Mouse (Mus musculus) forebrain, postnatal 0 days (tissue): ENCODE measurements around the gene Naaladl2. TPM values are rescaled to one million over a fixed set of nuclear protein-coding genes. Genes with fewer than 3 reads are reported as not detected.
"Not testable (repeated sequence)": the region's sequence is repeated elsewhere in the genome, so short reads cannot be mapped to it uniquely, and the experiment has no call there.

Experiments
- ATAC-seq: fragments of 200-750 bp; cut with Nextera tagmentation; 2 replicates; pipeline ENCODE4 v1.8.0; 2017; ENCODE audit warnings: mild to moderate bottlenecking, moderate library complexity
- DNase-seq: peaks from one replicate; pipeline ENCODE4 v3.0.0-alpha.2; 2015
- H3K27ac ChIP-seq: fragments of 300-500 bp; sonication (generic); 2 replicates; pipeline ENCODE4 v1.5.1; 2014; ENCODE audit warnings: low read depth, mild to moderate bottlenecking, antibody characterized with exemption, low read length, moderate library complexity, mixed read lengths
- H3K27me3 ChIP-seq: fragments of 300-500 bp; sonication (generic); 2 replicates; pipeline ENCODE4 v1.6.1; 2014; ENCODE audit warnings: mild to moderate bottlenecking, low read length, mixed read lengths; ENCODE audit not compliant: insufficient read depth
- H3K36me3 ChIP-seq: fragments of 300-500 bp; sonication (generic); 2 replicates; pipeline ENCODE4 v1.6.1; 2014; ENCODE audit warnings: mild to moderate bottlenecking, moderate library complexity; ENCODE audit not compliant: insufficient read depth
- H3K4me1 ChIP-seq: fragments of 300-500 bp; sonication (generic); 2 replicates; pipeline ENCODE4 v1.6.1; 2014; ENCODE audit warnings: antibody characterized with exemption; ENCODE audit not compliant: insufficient read depth
- H3K4me2 ChIP-seq: fragments of 300-500 bp; sonication (generic); 2 replicates; pipeline ENCODE4 v1.6.1; 2014; ENCODE audit warnings: low read depth, mild to moderate bottlenecking, moderate library complexity
- H3K4me3 ChIP-seq: fragments of 300-500 bp; sonication (generic); 2 replicates; pipeline ENCODE4 v1.5.1; 2014; ENCODE audit warnings: low read depth, low read length, mixed read lengths
- H3K9ac ChIP-seq: fragments of 300-500 bp; sonication (generic); 2 replicates; pipeline ENCODE4 v1.6.1; 2014; ENCODE audit warnings: mild to moderate bottlenecking
- H3K9me3 ChIP-seq: fragments of 300-500 bp; sonication (generic); 2 replicates; pipeline ENCODE4 v1.6.1; 2016; ENCODE audit warnings: low read length
- CTCF ChIP-seq: sonication (generic); IDR thresholded peaks from 2 replicates; pipeline ENCODE4 v1.5.1; 2016; ENCODE audit warnings: antibody characterized with exemption, control low read depth, low read depth
- WGBS: fragments of 180-500 bp; shearing (Covaris S2); extraction: QIAGEN DNeasy Blood & Tissue Kit; methylation state at CpG from one replicate; pipeline ENCODE4 v1.1.7; 2014; 5-methylcytosine and 5-hydroxymethylcytosine counted together
- polyA plus RNA-seq: library from polyadenylated mRNA; unstranded; fragments of >200 nt; fragmentation: Nextera tagmentation; extraction: Ambion mirVana; gene quantifications from 2 replicates; pipeline ENCODE4 v1.2.1, GENCODE M21; 2015
- total RNA-seq: library from RNA; depleted of rRNA; stranded (reverse); fragments of >200 nt; gene quantifications from 2 replicates; pipeline ENCODE4 v1.2.3, GENCODE M21; 2014

Naaladl2 gene
- total and polyA plus RNA-seq, 2 experiments from 2014 or later, result 0.65 to 1.4 TPM

DNA sequence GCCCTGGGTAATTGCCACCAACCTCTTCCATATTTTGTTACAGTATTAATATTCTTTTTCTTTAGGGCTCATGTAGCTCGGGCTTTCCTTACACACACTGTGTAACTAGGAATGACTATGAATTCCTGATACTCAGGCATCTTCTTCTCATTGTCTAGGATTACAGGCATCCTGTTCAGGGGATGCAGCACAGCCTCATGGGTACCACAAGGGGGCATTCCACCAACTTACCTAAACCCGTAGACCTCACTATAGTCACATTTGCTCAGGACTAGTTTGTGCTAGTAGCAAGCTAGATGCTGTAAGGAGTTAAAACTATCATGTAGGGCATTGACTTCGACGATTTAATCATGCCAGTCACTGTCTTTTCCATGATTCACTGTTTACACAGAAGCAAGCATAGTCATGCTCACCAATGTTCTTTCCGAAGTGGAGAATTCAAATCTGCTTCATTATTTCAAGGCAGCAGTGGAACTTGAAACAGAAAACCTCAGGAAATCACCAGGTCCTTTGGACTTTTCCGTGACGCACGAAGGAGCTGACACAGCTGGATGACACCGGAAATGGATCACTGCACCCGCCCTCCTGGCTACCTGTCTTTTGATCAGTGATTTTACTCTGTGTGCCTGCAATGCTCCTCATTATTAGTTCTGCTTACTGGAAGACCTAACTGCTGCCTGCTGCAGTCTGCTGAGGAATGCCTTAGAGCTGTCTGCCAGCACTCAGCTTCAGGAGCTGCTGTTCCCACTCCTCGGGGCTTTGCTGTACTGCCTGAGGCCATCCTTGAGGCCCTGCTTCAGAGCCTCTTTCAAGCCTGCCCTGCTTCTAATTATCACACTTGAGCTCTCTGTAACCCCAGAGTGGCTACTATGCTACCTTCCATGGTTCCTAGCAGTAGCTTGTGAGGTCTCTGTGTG, 822.3 kb downstream of the Naaladl2 start:
- DNase-seq, result no peak

DNA sequence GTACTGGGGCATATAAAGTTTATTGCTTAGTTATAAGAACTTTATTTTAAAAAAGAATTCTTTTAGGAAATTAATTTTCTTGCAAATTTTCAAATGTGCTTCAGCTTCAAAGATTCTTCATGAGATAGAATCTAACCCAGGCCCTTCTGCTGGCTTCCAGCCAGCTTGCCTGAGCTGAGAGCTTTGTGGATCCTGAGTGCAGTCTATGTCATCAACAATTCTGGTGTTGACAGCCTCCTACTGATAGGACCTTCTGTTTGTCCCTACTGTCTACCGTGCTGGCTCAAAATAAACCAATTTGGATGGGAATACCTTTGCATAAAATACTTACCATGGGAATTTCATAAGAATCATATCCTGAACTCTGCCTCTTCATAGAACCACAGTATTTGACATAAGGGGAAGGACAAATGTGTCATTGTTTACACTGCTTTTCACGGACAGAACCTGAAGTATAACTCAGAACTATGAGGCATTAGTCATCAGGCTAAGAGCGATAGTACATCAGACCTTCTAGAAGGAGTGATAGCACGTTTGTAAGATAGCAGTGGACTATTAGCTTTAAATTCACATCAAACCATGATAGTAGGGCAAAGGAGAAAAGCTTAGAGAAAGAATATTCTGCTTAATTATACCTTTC, 829.3 kb downstream of the Naaladl2 start:
- H3K4me2 ChIP-seq, result no peak overlapping the region
- no peak for DNase-seq
- H3K9me3 ChIP-seq, result no peaks in the 10 kb centered on the region
- H3K27me3 ChIP-seq, result no peaks in the 10 kb centered on the region
- H3K36me3 ChIP-seq, result no peaks in the 10 kb centered on the region
- H3K4me3 ChIP-seq, result no peak overlapping the region
- H3K9ac ChIP-seq, result no peak overlapping the region
- no peak for ATAC-seq
- no peak overlapping the region for H3K27ac ChIP-seq
- no peaks in the 10 kb centered on the region for H3K4me1 ChIP-seq
- 65% methylated on average over 4 of the region's 4 CpGs for WGBS
- TF ChIP-seq CTCF, result no peak

More for the DNA sequence above, 822.3 kb downstream of the Naaladl2 start:
- no peak for ATAC-seq
- Histone ChIP-seq H3K9ac (no peak overlapping the region), H3K4me2 (no peak overlapping the region), H3K9me3 (no peaks in the 10 kb centered on the region), H3K4me3 (no peak overlapping the region), H3K27me3 (no peaks in the 10 kb centered on the region), H3K27ac (no peak overlapping the region), H3K36me3 (no peaks in the 10 kb centered on the region), H3K4me1 (no peaks in the 10 kb centered on the region)
- 81% methylated on average over 11 of the region's 11 CpGs for WGBS
- TF ChIP-seq CTCF, result peak; percentile 19; the same call in 1 of the 2 replicates

DNA sequence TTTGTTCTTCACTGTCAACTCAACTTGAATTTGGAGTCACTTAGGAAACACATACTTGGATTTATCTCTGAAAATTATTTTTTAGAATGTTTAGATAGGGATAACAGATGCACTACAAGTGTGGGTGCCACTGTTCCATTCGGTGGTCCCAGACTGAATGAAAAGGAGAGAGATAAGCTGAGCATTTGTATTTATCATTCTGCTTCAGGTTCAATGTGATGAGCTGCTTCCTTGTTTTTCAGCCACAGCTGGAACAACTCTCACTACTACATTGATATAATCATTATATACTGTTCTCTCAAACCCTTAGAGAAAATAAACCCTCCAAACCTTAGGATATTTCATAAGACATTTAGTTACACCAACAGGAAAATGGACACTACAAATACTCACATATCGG, 918.6 kb downstream of the Naaladl2 start:
- no peak for ATAC-seq
- H3K4me3 ChIP-seq, result no peak overlapping the region
- no peak for DNase-seq
- H3K27ac ChIP-seq, result no peak overlapping the region
- no peaks in the 10 kb centered on the region for H3K36me3 ChIP-seq
- no peaks in the 10 kb centered on the region for H3K9me3 ChIP-seq
- no peaks in the 10 kb centered on the region for H3K27me3 ChIP-seq
- no peaks in the 10 kb centered on the region for H3K4me1 ChIP-seq
- H3K9ac ChIP-seq, result no peak overlapping the region
- 92% methylated on average over 2 of the region's 2 CpGs for WGBS
- no peak overlapping the region for H3K4me2 ChIP-seq
- no peak for TF ChIP-seq CTCF

DNA sequence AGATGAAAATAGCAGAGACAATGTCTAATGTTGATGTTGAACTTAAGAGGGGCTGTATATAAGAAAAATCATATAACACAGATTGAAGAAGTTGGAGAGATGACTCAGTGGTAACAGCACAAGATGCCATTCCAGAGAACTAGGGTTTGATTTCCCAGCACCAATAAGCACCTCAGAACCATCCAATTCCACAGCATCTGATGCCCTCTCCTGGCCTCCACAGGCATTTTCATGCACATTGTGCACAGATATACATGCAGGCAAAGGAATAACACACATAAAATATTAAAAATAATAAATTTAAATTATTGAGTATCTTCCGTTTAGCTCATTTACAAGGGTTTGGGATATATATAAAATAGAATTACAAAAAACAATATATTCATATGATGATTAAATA, 926.6 kb downstream of the Naaladl2 start:
- H3K36me3 ChIP-seq, result no peaks in the 10 kb centered on the region
- no peaks in the 10 kb centered on the region for H3K9me3 ChIP-seq
- no peak for ATAC-seq
- H3K27me3 ChIP-seq, result no peaks in the 10 kb centered on the region
- H3K4me1 ChIP-seq, result no peaks in the 10 kb centered on the region
- H3K4me3 ChIP-seq, result no peak overlapping the region
- TF ChIP-seq CTCF, result no peak
- H3K4me2 ChIP-seq, result no peak overlapping the region
- no peak for DNase-seq
- WGBS, result 97% methylated on average over 1 of the region's 1 CpGs
- H3K9ac ChIP-seq, result no peak overlapping the region
- H3K27ac ChIP-seq, result no peak overlapping the region

DNA sequence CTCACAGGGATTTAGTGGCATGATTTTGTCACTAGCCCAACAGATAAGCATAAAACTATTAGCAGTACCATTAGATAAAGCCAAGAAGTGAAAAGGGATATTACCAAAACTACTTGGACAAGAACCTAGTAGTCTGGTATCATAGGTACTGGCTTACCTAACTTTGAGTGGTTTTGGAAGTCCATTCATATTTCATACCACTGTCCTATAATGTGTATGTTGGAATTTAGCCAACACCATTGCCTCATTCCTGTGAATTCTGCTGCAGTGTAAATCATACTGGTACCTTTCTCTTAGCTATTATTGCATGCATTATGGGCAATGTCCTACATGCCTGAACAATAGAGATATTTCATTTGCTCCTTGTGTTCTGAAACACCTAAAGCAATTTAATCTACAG, 977.5 kb downstream of the Naaladl2 start:
- no peak for ATAC-seq

DNA sequence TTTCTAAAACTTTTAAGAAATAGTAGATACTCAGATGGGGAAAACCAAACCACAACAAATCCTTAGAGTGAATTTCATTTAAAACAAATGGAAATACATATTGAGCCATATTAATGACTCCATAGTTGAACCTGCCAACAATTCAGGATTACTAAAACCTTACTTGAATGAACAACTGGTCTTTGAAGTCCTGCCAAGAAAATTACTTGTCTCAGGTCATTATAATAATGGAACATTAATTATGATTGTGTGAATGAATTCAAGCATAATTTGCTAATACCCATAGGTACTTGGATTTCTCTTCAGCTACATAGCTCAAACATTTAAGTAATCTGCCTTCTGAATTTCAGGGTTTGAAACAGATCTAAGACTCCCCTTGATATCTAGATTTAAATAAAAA, 980.1 kb downstream of the Naaladl2 start:
- DNase-seq, result no peak
- H3K4me2 ChIP-seq, result no peak overlapping the region
- H3K4me1 ChIP-seq, result no peaks in the 10 kb centered on the region
- no peak overlapping the region for H3K27ac ChIP-seq
- no peaks in the 10 kb centered on the region for H3K9me3 ChIP-seq
- no peak overlapping the region for H3K9ac ChIP-seq
- TF ChIP-seq CTCF, result no peak
- no peaks in the 10 kb centered on the region for H3K36me3 ChIP-seq
- no peak overlapping the region for H3K4me3 ChIP-seq
- no peaks in the 10 kb centered on the region for H3K27me3 ChIP-seq
- ATAC-seq, result no peak

More for the DNA sequence above, 977.5 kb downstream of the Naaladl2 start:
- Histone ChIP-seq H3K9ac (no peak overlapping the region), H3K4me1 (no peaks in the 10 kb centered on the region), H3K36me3 (no peaks in the 10 kb centered on the region), H3K27ac (no peak overlapping the region), H3K27me3 (no peaks in the 10 kb centered on the region), H3K4me3 (no peak overlapping the region), H3K4me2 (no peak overlapping the region), H3K9me3 (no peaks in the 10 kb centered on the region)
- no peak for DNase-seq
- TF ChIP-seq CTCF, result no peak

DNA sequence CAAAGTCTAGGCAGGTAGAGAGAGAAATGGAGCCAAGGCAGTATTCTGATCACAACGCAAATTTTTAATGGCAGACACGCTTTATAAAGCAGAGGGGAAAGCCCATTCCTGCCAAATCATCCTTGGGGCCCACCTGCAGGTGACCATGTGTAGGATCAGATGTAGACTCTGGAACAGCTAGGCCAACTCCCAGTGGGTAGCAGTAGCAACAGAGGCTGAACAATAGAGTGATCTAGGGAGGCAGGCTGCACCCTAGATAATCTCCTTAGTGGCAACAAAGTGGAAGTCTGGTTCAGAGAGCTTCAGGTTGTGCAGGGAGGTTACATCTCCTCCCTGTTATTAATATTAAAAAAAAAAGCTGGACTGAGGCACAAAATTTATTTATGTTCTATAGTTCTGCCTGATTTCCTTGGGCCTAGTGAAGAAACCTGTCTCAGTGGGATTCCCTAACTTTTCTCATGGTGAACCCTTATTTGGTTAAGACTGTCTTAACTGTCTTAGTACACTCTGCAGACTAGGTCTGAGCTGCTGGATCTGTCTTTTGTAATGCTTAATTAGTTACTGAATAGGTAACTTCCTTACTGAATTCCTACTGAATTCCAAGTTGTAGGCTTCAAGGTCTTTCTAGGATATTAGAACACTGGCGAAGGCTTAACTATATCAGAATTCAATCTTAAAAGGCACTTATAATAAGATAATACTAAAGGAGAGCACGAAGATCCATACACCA, 992.8 kb downstream of the Naaladl2 start:
- not testable (repeated sequence) for H3K27me3 ChIP-seq, H3K9me3 ChIP-seq, H3K4me3 ChIP-seq, H3K36me3 ChIP-seq, H3K27ac ChIP-seq, H3K9ac ChIP-seq, ATAC-seq, DNase-seq, H3K4me1 ChIP-seq, H3K4me2 ChIP-seq
- 75% methylated on average over 4 of the region's 4 CpGs for WGBS
